Mouse (Mus musculus) frontal cortex, postnatal 25 days (tissue): ENCODE measurements around the gene Il4.
"Not testable (repeated sequence)": the region's sequence is repeated elsewhere in the genome, so short reads cannot be mapped to it uniquely, and the experiment has no call there.

Source experiments
- DNase-seq, 2 experiments: peaks; one replicate each; pipeline ENCODE4 v3.0.0; 2022; ENCODE audit warnings: low spot score in 2 of 2

Il4 gene

GRCm38 (mm10) chr11:53561986-53562385, 56.5 kb downstream of the Il4 start:
- DNase-seq = no peak

DNA sequence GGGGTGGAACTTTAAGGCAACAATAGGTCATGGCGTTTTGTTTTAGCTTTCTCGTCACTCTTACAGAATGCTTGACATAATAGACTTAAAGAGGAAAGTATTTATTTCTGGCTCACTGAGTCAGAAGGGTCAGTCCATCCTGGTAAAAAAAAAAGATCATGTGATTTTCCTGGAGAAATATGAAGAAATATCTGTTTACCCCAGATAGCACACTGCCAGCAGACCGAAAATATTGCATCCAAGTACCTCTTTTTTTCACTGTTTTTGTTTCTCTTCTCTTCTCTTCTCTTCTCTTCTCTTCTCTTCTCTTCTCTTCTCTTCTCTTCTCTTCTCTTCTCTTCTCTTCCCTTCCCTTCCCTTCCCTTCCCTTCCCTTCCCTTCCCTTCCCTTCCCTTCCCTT, 58.5 kb downstream of the Il4 start:
- DNase-seq = not testable (repeated sequence)

DNA sequence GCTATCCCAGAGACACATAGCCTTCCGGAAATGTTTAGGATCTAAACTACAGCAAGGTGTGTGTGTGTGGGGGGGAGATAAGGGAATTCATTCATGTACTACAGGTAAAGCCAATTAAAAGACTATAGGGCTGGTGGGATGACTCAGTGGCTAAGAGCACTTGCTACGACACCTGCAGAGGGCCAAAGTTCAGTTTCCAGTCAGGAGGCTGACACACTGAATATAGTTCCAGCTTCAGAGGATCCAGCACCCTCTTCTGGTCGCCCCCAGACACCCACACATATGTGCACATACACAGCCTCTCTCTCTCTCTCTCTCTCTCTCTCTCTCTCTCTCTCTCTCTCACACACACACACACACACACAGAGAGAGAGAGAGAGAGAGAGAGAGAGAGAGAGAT, 60.5 kb downstream of the Il4 start:
- DNase-seq = not testable (repeated sequence)

GRCm38 (mm10) chr11:53556529-53556928, 61.9 kb downstream of the Il4 start:
- DNase-seq = not testable (repeated sequence)
